Mouse (Mus musculus): ENCODE measurements at regions not wholly inside any gene's neighbourhood (a gene's known extent, or its start where the extent isn't known, plus 50 kb on each side); places are given as distances from the start of the nearest gene placed in this dataset.

- H3K9ac ChIP-seq, result no peak overlapping the region
- WGBS, result 84% methylated on average over 7 of the region's 7 CpGs
Observed at GRCm38 (mm10) chr15:59804394-59804793, 212.0 kb downstream of the 4933412E24Rik start.

DNA sequence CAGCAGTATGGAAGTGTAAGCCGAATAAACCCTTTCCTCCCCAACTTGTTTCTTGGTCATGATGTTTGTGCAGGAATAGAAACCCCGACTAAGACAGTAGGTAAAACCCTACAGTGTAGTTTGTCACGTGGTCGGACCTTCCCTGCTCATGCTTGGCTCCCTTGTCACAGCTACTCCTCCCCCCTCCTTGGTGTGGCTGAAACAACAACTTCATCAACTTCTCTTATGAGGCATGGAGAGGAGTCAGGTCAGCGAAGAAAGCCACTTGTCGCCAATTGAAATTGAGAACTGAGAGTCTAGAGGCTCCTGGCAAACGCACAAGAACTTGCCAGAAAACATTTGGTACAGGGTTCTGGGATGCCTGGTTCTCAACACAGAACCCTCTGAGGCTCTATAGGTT is 214.1 kb downstream of the 4933412E24Rik start:
- Histone ChIP-seq H3K27ac (no peak overlapping the region), H3K9ac (no peak overlapping the region), H3K36me3 (ENCODE audit: poor library complexity, severe bottlenecking) (no peaks in the 10 kb centered on the region), H3K9me3 (replicated peaks) (no peaks in the 10 kb centered on the region), H3K27me3 (no peaks in the 10 kb centered on the region), H3K4me1 (no peaks in the 10 kb centered on the region), H3K4me3 (no peak overlapping the region), H3K4me2 (no peak overlapping the region)
- ATAC-seq, result no peak
- 90% methylated on average over 7 of the region's 7 CpGs for WGBS

More at GRCm38 (mm10) chr15:59804394-59804793, 212.0 kb downstream of the 4933412E24Rik start:
- Histone ChIP-seq H3K36me3 (ENCODE audit: poor library complexity, severe bottlenecking) (no peaks in the 10 kb centered on the region), H3K4me2 (no peak overlapping the region), H3K4me1 (no peaks in the 10 kb centered on the region), H3K9me3 (replicated peaks) (no peaks in the 10 kb centered on the region), H3K4me3 (no peak overlapping the region), H3K27me3 (no peaks in the 10 kb centered on the region), H3K27ac (no peak overlapping the region)
- no peak for ATAC-seq

- no peak overlapping the region for H3K4me3 ChIP-seq
- no peaks in the 10 kb centered on the region for H3K4me1 ChIP-seq
- H3K27me3 ChIP-seq, result no peaks in the 10 kb centered on the region
- WGBS, result 88% methylated on average over 3 of the region's 3 CpGs
- H3K36me3 ChIP-seq (ENCODE audit: poor library complexity, severe bottlenecking), result no peaks in the 10 kb centered on the region
- no peak overlapping the region for H3K4me2 ChIP-seq
- no peak for ATAC-seq
- H3K27ac ChIP-seq, result no peak overlapping the region
- H3K9ac ChIP-seq, result no peak overlapping the region
- no peaks in the 10 kb centered on the region for H3K9me3 ChIP-seq (replicated peaks)
Observed at GRCm38 (mm10) chr15:59799124-59799815, 217.1 kb downstream of the 4933412E24Rik start.

- H3K27me3 ChIP-seq, result no peaks in the 10 kb centered on the region
- H3K4me2 ChIP-seq, result no peak overlapping the region
- H3K9ac ChIP-seq, result no peak overlapping the region
- no peak overlapping the region for H3K27ac ChIP-seq
- ATAC-seq, result no peak
- H3K4me3 ChIP-seq, result no peak overlapping the region
- no peaks in the 10 kb centered on the region for H3K36me3 ChIP-seq (ENCODE audit: poor library complexity, severe bottlenecking)
- H3K9me3 ChIP-seq (replicated peaks), result no peaks in the 10 kb centered on the region
- H3K4me1 ChIP-seq, result no peaks in the 10 kb centered on the region
Observed at GRCm38 (mm10) chr15:59798486-59798885, 217.9 kb downstream of the 4933412E24Rik start.

DNA sequence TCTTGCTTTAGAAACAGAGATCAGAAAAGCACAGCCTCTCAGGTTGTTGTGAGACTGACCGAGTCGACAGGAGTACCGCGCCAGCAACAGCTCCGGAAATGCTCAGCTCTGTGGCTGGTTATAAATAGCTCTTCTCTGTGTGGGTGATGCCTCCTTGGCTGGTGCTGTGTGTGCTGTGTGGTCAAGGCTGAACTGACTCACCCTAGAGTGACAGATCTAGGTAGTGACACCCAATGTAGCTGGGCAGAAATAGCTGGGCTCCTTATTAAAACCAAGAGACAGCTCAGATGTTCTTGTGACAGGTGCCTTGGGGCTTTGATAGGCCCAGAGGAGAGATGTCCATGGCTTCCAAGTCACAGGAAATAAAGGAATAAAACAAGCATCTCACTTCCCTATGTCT is 220.7 kb downstream of the 4933412E24Rik start:
- ATAC-seq, result no peak
- H3K9me3 ChIP-seq (replicated peaks), result no peaks in the 10 kb centered on the region
- H3K4me2 ChIP-seq, result no peak overlapping the region
- no peaks in the 10 kb centered on the region for H3K27me3 ChIP-seq
- no peak overlapping the region for H3K27ac ChIP-seq
- no peaks in the 10 kb centered on the region for H3K36me3 ChIP-seq (ENCODE audit: poor library complexity, severe bottlenecking)
- no peak overlapping the region for H3K4me3 ChIP-seq
- 98% methylated on average over 5 of the region's 5 CpGs for WGBS
- H3K9ac ChIP-seq, result no peak overlapping the region
- H3K4me1 ChIP-seq, result no peaks in the 10 kb centered on the region

DNA sequence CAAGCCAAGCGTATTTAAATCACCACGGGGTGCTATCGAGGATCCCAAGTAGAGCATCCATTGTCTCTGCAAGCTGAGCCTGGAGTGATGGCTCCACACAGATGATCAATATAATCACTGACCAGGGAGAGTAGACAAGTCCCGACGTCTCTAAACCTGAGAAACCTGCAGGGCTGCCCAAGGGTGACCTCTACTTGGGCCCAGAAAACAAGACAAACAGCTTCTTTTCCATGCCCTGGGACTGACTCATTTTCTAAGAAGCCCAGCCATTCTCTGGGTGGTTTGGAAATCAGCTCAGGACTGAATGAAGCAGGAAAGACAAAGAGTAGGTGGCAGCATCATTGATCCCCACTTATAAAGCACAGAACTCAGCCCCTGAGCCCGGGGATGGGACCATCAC is 221.5 kb downstream of the 4933412E24Rik start:
- Histone ChIP-seq H3K9me3 (replicated peaks) (no peaks in the 10 kb centered on the region), H3K27ac (no peak overlapping the region), H3K4me3 (no peak overlapping the region), H3K4me1 (no peaks in the 10 kb centered on the region), H3K27me3 (no peaks in the 10 kb centered on the region), H3K4me2 (no peak overlapping the region), H3K36me3 (ENCODE audit: poor library complexity, severe bottlenecking) (no peaks in the 10 kb centered on the region), H3K9ac (no peak overlapping the region)
- 91% methylated on average over 6 of the region's 6 CpGs for WGBS
- ATAC-seq, result no peak

DNA sequence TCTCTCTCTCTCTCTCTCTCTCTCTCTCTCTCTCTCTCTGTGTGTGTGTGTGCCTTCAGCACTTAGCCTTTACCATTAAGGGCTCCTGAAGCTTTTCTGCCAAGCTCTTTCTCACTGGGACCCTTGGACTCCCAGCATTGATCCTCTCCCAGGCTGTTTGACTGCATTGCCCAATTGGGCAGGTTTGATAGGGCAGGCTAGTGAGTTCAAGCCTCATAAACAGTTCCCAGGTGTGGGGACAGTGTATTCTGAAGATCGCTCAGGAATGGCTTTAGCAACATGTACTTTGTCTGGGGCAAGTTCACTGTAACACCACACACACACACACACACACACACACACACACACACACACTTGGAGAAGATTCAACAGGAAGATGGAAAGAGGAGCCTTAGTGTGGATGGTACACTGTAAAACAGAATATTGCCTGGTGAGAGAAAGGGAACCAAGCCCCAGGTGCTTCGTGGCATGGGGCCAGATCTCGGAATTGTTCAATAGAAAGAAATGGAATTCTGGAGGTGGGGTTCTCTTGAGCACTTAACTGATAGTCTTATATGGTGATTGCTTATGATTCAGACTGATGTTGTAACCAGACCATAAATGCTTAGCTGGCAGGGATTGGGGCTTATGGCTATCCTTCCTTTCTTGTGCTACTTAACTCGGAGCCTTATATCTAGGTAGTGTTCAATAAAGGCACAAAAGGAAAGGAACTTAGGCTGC is 229.5 kb downstream of the 4933412E24Rik start:
- H3K9ac ChIP-seq, result no peak overlapping the region
- H3K9me3 ChIP-seq (replicated peaks), result peaks cover 5% of the 10 kb centered on the region
- ATAC-seq, result no peak
- H3K27ac ChIP-seq, result no peak overlapping the region
- H3K27me3 ChIP-seq, result no peaks in the 10 kb centered on the region
- H3K4me2 ChIP-seq, result no peak overlapping the region
- no peak overlapping the region for H3K4me3 ChIP-seq
- H3K4me1 ChIP-seq, result peaks cover 16% of the 10 kb centered on the region; the same call in 1 of the 2 replicates
- H3K36me3 ChIP-seq (ENCODE audit: poor library complexity, severe bottlenecking), result no peaks in the 10 kb centered on the region
- WGBS, result 71% methylated on average over 4 of the region's 4 CpGs

- Histone ChIP-seq H3K36me3 (ENCODE audit: poor library complexity, severe bottlenecking) (no peaks in the 10 kb centered on the region), H3K9ac (no peak overlapping the region), H3K27me3 (no peaks in the 10 kb centered on the region), H3K27ac (no peak overlapping the region), H3K4me3 (no peak overlapping the region), H3K9me3 (replicated peaks) (peaks cover 5% of the 10 kb centered on the region), H3K4me1 (peaks cover 16% of the 10 kb centered on the region; the same call in 1 of the 2 replicates), H3K4me2 (no peak overlapping the region)
- 93% methylated on average over 5 of the region's 5 CpGs for WGBS
- no peak for ATAC-seq
Observed at GRCm38 (mm10) chr15:59785981-59786380, 230.4 kb downstream of the 4933412E24Rik start.

DNA sequence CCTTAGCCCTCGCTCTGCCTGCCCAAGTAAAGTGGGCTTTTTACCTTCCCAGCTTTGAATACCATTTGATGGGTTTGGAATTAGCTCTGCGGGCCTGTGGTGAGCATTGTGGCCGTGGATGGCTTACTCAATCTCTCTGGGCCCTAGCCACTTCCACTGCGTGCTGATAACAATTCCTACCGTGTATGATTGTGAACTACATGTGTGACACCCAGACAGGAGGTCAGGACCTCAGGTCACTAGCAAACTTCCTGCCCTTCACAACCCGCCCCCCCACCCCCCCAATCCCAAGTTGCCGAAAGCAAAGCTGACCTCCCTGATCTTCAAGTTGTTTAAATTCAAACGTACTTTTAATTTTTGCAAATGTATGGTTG is 231.9 kb downstream of the 4933412E24Rik start:
- H3K9me3 ChIP-seq (replicated peaks), result peaks cover 5% of the 10 kb centered on the region
- no peaks in the 10 kb centered on the region for H3K27me3 ChIP-seq
- no peak overlapping the region for H3K4me3 ChIP-seq
- no peak for ATAC-seq
- H3K36me3 ChIP-seq (ENCODE audit: poor library complexity, severe bottlenecking), result no peaks in the 10 kb centered on the region
- H3K4me1 ChIP-seq, result peaks cover 16% of the 10 kb centered on the region; the same call in 1 of the 2 replicates
- H3K9ac ChIP-seq, result no peak overlapping the region
- peak overlapping the region; percentile 54 for H3K4me2 ChIP-seq
- no peak overlapping the region for H3K27ac ChIP-seq
- 39% methylated on average over 8 of the region's 8 CpGs for WGBS

- Histone ChIP-seq H3K36me3 (ENCODE audit: poor library complexity, severe bottlenecking) (no peaks in the 10 kb centered on the region), H3K9me3 (replicated peaks) (peaks cover 5% of the 10 kb centered on the region), H3K27ac (no peak overlapping the region; the same call in 1 of the 2 replicates), H3K4me1 (peaks cover 16% of the 10 kb centered on the region; the same call in 1 of the 2 replicates), H3K27me3 (no peaks in the 10 kb centered on the region), H3K4me3 (peak overlapping the region; percentile 23), H3K9ac (peak overlapping the region; percentile 46; the same call in 1 of the 2 replicates), H3K4me2 (peak overlapping the region; percentile 54)
- ATAC-seq, result peak; percentile 81
- 8% methylated on average over 22 of the region's 22 CpGs for WGBS
Observed at GRCm38 (mm10) chr15:59783782-59784555, 232.4 kb downstream of the 4933412E24Rik start.

GRCm38 (mm10) chr15:59783393-59783781 is 233.0 kb downstream of the 4933412E24Rik start:
- 0 out of 2 replicates have a peak overlapping the region, but pooled peaks have one; percentile 46 for H3K9ac ChIP-seq
- peak overlapping the region; percentile 54 for H3K4me2 ChIP-seq
- no peak overlapping the region for H3K27ac ChIP-seq
- peaks cover 5% of the 10 kb centered on the region for H3K9me3 ChIP-seq (replicated peaks)
- H3K36me3 ChIP-seq (ENCODE audit: poor library complexity, severe bottlenecking), result no peaks in the 10 kb centered on the region
- no peaks in the 10 kb centered on the region for H3K27me3 ChIP-seq
- H3K4me3 ChIP-seq, result peak overlapping the region; percentile 23; the same call in 1 of the 2 replicates
- peaks cover 16% of the 10 kb centered on the region; the same call in 1 of the 2 replicates for H3K4me1 ChIP-seq
- peak; percentile 52; the same call in 1 of the 2 replicates for ATAC-seq
- WGBS, result 0% methylated on average over 6 of the region's 6 CpGs

- WGBS, result 90% methylated on average over 1 of the region's 1 CpGs
- H3K27me3 ChIP-seq, result no peaks in the 10 kb centered on the region
Observed at GRCm38 (mm10) chr15:59780506-59780905, 235.9 kb downstream of the 4933412E24Rik start.

More at GRCm38 (mm10) chr15:59780506-59780905, 235.9 kb downstream of the 4933412E24Rik start:
- no peak for ATAC-seq
- Histone ChIP-seq H3K9me3 (replicated peaks) (no peaks in the 10 kb centered on the region), H3K9ac (no peak overlapping the region), H3K36me3 (ENCODE audit: poor library complexity, severe bottlenecking) (no peaks in the 10 kb centered on the region), H3K4me3 (no peak overlapping the region), H3K27ac (no peak overlapping the region), H3K4me1 (peaks cover 16% of the 10 kb centered on the region; the same call in 1 of the 2 replicates), H3K4me2 (no peak overlapping the region)
